Mouse (Mus musculus) gastrocnemius, postnatal 36 days (tissue): ENCODE results near the gene Bcl2l12. TPM values are rescaled to one million over a fixed set of nuclear protein-coding genes. Genes with fewer than 3 reads are reported as not detected.

Experiments used
- DNase-seq, 2 experiments: peaks; one replicate each; pipeline ENCODE4 v3.0.0; 2022
- intact Hi-C: fragments of 180-260 bp; cut with DNase I; formaldehyde crosslinking; loops from one replicate; pipeline ENCODE4 v1.15.1; 2025
- total RNA-seq, 2 experiments: library from RNA; stranded (reverse); gene quantifications; 2 replicates each; pipeline ENCODE4 v1.2.3; 2021

Gene Bcl2l12
- total RNA-seq, 2 experiments from 2014 or later = 8.0 to 8.9 TPM

DNA sequence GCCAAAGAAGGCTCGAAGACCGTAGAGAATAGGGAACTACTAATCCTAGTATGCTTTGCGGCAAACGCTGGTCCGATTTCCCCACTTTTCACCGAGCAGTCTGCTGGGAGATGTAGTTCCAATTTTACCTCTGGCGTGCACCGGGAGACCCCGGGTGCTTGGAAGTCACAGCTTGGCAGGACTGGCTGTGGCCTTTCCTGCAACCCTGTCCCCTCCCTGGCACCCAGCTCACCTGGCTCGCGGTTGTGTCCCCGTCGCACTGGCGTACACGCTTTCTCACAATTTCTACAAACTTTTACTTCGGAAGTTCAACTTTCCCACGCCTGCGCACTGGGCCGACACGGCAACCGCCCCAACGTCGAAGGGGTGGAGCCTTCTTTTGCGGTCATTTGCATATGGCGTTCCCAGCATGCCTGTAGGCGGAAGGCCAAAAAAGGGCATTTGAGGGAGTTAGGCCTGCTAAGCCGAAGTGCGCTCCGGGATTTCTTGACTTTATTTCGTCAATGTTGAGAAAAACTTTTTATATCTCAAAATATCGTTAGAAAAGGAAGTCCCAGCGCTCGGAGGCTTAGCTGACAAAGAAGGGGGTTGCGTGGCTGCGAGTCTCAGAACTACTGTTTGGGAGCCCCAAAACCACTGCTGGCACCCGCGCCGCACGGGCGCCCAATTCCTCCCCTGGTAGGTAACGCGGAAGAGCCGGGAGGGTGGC, 1.1 kb downstream of the Bcl2l12 start, which contains the start of gene Irf3:
Gene Irf3 (plus strand): TSS at position 418 of the 709 bp plus-strand sequence.
- peak; percentile 95 to 97 for DNase-seq
- intact Hi-C loops = no loop called here

DNA sequence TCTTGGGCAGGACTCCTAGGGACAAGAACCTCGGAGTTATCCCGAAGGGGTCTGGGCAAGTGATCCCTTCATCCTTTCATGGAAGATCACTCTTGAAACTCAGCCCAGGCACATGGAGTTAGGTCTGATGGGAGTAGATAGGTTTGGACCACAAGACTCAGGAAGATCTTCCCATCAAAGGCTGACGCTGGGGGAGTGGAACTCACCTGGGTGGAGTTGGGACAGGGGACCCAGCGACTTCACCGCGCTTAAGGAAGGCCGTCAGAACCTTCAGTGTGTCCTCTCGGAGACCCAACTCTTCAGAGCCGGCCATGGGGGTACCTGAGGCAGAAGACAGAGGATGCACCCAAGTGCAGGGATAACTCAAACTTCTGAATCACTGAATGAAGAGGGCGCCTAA, 1.8 kb downstream of the Bcl2l12 start:
- intact Hi-C loops = no loop called here
- DNase-seq = no peak

DNA sequence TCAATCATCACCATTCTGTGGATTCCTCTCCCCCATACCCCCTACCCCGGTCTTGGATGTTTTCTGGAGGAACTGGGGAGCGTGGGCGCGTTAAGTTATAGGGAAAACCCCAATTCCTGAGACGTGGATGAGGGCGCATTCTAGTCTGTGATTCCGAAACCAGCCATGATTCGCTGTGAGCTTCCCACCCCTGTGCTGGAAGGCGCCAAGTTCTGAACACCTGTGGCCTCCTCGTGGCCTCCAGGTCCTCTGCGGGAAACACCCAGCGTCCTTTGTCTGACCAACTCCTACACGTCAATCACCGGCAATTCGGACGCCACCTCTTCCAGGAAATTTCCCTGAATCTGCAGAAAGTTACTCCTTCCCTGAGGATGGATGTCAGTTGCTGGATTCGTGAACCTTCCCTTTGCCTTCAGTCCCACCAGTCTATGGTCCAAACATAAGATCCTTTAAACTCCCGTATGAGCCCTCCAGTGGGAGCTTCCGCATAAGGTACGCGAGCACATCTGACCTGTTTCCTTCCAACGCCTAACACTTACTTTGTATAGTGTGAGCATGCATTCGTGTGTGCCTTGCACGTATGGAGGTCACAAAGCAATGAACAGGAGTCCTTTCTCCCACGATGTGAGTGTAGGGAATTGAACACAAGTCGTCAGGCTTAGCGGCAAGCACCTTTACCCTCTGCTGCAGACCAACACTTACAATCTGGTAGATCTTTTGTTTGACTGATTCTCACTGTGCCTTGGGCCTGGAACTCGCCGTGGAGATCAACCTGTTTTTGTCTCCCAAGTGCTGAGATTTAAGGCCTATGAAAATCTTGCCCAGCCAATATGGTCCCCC, 11.4 kb downstream of the Bcl2l12 start:
- intact Hi-C loops = no loop called here
- no peak for DNase-seq

DNA sequence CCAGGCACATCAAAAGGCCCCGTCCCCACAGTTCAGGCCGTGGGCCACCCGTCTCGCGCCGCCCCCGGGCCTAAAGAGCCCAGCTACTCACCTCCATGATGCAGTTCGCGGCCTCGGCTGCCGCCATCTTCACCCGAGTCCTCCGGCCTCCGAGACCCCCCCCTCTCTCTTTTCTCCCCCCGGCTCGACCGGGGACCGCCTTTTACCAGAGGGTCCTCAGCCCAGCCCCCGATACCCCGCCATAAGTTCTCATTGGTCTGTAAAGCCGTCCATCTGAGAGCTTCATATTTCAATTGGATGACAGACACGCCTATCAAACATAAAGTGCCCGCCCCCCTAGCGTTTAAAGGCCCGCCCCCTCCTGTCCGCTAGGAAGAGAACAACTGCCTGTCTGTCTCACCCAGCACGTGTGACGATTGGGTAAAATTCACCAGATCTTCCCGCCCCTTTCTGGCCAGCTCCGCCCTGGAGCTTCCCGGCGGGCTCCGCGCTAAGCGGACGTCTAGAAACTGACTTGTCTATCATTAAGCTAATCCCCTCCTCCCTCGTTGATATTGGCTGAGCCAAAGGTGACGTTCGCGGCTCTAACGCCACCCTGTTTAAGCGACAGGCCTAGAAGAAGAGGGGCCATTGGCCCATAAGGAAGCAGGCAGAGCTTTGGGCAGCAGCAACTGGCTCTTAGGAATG, 12.2 kb downstream of the Bcl2l12 start, which contains the start of gene Prmt1:
Gene Prmt1 (minus strand): TSS at position 377 of the 687 bp plus-strand sequence.
- peak; percentile 95 to 96 for DNase-seq

DNA sequence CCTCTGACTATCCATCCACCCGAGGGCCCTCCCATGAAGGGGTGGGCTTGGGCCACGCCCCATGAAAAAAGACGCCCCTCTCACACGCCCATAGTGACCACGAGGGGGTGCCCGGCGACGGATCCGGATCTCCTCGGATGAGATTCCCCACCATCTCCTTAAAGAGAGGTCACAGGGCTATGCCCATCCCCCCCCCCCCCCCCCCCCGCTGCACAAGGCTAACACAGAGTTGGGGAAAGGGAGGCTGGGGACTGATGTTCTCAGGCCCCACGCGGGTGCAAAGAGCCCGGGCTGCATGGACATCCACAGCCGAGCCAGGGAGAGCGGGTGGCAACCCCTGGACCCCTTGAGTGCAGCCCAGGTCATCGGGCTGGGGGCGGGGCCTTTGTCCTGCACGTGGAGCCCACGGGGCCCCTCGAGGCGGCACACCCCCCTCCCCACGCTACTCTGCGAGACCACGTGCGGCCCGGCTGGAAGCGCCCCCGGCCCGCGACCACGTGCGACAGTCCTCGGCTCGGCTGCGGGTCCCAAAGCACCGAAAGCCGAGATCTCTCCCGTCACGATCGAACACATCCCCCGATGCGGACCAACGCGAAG, 12.8 kb downstream of the Bcl2l12 start:
- peak in 1 of 2 experiments; percentile 72 for DNase-seq
- intact Hi-C loops = no loop called here

More for the DNA sequence above, 12.2 kb downstream of the Bcl2l12 start, which contains the start of gene Prmt1:
- intact Hi-C loops = no loop called here

DNA sequence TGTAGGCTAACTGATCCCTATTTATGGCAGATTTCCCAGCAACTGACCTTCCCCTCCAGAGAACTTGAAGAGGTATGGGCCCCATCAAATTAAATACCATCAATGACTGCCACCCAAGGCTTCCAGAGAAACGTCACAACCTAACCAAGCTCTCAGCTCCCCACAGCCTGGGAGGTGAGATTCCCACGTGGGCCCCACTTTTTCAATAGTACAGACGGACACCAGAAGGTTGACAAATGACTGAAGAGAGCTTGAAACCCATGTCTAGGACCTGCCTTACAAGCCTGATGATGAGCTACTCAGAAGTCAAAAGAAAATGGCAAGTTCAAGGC, 13.7 kb downstream of the Bcl2l12 start:
- no peak for DNase-seq
- intact Hi-C loops = loop anchor here (5.0 kb wide), 2 partner anchors 88 to 153 kb away; partner anchors contain the start of genes Flt3l and Gm45713

DNA sequence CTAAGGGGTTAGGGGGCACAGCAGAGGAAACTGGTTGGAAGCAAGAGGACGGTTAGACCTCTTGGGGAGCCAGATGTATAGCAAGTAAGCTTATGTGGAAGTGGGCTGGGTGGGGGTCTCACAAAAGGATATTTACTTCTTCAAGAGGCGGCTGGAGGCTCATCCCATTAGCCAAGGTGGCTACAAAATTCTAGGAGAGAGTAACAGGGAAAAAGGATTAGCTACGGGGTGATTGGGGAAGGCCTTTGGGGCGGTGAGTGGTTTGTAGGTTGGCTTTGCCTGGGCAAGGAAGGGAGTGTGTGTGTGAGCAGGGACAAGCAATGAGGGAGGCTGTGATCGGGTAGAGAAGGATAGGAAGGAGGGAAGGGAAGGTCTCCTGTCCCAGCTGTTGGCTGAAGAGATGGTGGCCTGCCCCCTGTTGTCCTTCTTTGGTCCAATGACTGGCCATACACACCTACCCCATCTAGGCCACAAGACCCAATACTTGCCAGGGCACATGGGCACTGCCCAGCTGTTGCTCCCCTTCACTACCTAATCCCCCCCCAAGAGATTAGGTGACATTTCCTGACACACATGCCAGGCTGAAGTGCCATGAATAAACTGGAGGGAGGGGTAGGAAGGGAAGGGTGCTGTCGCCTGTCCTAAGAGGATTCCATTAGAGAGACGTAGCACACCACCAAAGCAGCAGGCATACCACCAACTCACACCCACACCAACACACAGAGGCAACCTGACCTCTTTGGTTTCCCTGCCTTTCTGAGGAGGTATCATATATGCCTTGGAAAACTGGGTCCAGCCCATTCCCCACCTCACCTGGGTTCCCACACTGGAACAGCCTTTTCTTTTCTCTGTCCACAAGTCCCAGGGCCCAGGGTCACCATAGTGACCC, 14.3 kb downstream of the Bcl2l12 start:
- intact Hi-C loops = loop anchor here (5.0 kb wide), 2 partner anchors 88 to 153 kb away; partner anchors contain the start of genes Flt3l and Gm45713
- no peak for DNase-seq

DNA sequence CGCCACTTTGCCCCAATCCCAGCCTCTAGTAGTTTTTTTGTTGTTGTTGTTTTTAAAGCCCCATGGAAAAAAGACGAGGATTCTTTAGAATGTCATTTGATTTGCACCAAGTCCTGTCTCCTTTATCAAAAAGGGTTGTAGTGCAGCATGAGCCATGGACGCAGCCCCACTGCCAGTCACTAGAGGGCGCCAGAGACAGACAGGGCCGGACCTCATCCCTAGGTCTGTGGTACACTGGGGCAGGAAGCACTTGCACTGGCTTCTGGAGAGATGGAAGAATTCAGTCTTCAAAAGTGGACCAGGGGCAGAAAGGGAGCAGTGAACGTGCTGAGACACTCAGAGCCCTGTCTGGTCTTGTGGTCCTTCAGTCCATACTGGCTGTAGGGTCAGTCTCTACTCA, 15.4 kb downstream of the Bcl2l12 start:
- intact Hi-C loops = loop anchor here (5.0 kb wide), 2 partner anchors 89 to 154 kb away; partner anchors contain the start of genes Flt3l and Gm45713
- DNase-seq = peak; percentile 84 to 86

DNA sequence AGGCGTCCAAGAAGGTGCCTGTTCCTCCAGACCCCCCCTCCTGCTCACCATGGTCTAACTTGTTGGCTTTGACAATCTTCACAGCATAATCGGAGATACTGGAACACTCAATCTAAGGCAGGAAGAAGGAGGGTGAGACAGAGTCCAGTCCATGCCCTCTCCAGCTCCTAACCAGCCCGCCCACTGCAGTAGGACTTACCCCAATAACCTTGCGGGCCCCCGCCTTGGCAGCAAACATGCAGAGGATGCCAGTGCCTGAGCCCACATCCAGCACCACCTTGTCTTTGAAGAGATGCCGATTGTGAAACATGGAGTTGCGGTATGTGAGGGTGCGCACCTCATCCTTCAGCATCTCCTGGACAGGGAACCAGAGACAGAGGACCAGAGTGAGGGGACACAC, 17.0 kb downstream of the Bcl2l12 start:
- no peak for DNase-seq
- intact Hi-C loops = loop anchor here (5.0 kb wide), 2 partner anchors 91 to 156 kb away; partner anchors contain the start of genes Flt3l and Gm45713

DNA sequence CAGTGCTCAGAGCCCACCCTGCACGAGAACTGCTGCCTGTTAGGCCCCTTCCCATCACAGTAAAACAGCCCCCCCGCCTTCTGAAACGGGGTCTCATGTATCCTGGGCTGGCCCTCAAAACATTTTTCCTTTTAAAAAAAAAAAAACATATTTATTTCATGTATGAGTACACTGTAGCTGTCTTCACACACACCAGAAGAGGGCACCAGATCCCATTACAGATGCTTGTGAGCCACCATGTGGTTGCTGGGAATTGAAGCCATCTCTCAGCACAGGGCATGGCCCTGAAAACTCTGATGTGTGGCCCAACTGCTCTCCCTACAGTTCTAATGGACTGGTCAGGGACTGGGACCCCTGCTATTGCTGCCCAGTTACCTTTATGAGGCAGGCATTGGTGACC, 20.2 kb downstream of the Bcl2l12 start:
- no peak for DNase-seq
- intact Hi-C loops = no loop called here

DNA sequence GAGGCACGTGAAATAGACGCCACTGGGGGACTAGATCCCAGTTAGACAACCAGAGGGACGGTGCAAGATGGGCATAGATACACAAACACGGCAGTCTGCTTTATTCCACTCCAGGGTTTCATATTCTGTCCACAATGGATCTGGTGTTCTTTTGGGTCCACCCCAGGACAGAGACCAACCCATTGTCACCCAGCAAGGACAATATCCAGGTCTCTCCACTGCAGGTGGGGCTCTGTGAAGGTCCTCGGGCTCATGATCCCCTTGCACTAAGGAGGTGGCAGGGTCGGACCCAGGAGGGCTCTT, 23.4 kb downstream of the Bcl2l12 start:
- intact Hi-C loops = no loop called here
- no peak for DNase-seq

DNA sequence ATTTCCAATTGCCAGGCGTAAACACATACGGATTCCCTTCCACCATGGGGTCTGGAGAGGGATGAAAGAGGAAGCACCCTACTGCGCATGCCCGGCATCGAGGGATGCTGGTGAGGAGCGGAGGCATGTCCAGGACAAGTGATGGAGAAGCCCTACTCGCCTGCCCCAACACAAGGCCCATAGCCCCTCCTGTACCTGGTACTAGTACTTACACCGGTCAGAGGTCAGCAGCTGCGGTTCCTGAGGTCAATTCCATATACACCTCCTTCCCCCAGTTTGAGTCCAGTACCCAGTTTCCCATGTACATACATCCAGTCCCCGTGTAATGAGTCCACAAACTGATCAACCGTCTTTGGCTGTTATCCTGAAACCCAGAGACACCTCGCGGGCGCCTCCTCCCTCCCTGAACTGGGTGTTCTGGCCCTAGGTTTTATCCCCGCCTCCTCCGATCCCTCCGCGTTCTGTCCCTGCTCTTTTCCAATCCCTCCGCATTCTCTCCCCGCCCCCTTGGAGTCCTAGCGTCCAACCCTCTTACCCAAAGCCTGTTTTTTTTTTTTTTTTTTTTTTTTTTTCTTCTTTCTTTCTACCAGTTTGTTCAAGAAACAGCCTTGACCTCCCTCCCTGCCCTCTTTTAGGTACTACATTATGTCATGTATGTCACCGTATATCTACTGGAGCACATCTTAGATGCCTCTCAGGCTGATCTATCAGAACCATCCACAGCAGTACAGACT, 24.0 kb downstream of the Bcl2l12 start, which contains the start of gene Cpt1c:
Gene Cpt1c (minus strand): TSS at position 469 of the 734 bp plus-strand sequence.
- DNase-seq = peak; percentile 68 to 75
- intact Hi-C loops = no loop called here

DNA sequence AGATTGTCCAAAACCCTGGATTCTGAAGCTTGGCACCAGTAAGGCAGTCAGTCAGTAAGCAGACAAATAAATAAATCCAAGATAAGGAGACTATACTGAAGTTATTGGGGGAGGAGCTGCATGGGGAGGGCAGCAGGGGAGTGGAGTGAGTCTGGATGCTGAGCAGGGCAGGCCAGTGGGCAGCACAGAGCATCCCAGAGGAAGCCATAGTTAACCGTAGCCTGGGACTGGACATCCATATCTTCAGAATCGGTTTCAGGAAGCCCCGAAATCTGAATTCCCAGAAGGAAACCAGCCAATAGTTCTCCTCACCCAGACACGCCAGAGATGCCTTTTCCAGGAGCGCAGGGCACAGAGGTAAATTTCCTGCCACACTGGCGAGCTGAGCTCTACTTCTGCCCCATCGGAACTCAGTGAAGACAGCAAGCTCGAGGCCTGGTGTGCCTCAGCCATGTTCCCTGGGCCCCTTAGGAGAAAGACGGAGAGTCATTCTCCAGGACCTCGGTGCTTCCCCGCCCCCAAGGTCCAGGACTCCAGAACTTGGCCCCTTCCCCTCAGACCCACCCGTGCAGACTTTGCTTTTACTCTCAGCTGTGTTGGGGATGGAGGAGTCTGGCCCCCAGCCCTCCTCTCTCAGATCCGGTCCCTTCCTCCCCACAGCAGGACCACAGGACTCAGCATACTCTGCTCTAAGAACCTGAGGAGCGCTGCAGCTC, 24.9 kb downstream of the Bcl2l12 start:
- DNase-seq = no peak
- intact Hi-C loops = no loop called here

DNA sequence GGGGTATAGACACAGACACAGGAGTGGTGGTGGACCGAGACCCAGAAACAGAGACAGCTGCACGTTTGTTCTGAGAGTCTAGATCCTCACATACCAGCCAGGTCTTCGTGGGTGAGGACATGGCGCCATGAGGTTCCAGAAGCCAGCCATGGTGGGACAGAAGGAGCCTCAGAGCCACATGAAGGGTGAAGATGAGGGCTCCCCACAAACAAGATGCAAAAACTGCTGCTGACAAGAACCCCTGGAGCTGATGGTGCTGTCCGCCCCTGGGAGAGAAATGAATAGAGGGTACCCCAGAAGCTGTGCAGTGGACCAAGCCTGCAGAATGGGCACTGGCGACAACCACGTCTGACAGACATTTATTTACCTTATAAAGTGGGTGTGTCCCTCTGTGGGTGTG, 27.4 kb downstream of the Bcl2l12 start:
- intact Hi-C loops = no loop called here
- no peak for DNase-seq

DNA sequence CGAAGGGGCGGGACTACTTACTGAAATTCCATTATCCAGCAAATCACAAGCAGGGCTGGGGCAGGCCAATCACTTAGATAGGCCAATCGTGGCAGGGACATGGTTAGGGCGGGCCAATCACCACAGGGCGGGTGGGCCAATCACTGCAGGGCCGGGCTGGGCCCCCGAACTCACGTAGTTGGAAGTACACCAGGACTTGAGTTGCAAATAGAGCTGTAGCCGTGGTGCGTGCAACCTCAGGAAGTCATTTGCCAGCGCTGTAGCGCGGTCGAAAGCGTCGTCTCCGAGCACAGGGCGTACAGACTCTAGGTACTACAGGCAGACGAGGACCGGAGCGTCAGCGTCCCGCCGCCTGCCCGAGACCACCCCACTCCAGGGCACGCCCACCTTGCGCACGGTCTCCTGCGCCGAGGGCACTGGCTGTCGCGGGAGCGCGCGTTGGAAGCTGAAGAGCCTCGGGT, 28.3 kb downstream of the Bcl2l12 start:
- intact Hi-C loops = no loop called here
- DNase-seq = peak; percentile 79

DNA sequence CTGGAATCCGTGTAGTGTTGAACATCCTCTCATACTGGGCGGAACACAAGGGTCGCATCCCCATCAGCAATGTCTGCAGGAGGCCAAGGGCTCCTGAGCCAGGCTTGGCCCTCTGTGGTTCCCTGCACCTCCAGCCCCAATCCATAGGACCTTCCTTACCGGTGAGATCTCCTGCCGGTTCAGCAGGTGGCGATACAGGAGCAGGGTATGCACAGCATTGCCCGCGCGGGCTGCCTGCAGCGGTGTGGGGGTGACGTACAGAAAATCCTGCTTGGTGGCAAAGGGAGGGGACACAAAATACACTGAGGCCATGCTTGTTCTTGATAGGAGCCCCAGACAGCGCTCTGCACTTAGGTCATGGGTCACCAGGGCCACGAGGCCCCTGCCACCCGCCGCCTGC, 31.9 kb downstream of the Bcl2l12 start:
- no peak for DNase-seq
- intact Hi-C loops = no loop called here

DNA sequence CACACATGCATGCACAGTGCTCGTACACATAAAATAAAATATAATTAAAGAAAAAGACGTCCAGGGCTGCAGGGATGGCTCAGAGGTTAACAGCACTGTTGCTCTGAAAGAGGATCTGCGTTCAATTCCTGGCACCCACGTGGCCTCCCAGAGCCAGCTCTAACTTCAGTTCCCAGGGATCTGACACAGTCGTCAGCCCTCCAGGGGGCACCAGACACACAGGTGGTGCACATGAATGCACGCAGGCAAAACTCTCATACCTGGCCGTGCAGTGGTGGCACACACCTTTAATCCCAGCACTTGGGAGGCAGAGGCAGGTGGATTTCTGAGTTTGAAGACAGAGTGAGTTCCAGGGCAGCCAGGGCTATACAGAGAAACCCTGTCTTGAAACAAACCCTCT, 32.5 kb downstream of the Bcl2l12 start:
- no peak for DNase-seq
- intact Hi-C loops = no loop called here

DNA sequence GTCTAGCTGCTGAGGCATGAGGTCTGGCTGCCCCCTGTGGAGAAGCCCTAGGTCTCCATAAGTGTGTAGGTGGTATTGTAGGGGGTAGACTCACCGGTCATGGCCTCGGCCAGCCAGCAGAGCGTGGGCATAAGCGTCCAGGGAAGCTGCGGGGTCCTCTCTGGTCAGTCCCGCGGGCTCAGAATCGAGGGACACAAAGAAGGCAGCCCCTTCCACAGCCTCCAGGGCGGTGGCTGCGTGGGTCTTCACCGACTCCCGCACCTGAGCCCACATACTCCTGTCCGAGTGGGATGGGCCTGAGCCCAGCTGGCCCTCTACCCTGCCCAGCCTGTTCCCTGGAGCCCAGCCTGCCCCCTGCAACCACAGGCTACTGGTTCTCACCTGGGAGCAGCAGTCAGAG, 33.5 kb downstream of the Bcl2l12 start:
- intact Hi-C loops = no loop called here
- DNase-seq = no peak
